Mouse (Mus musculus): Measurements from ENCODE around the gene Chfr. TPM values are rescaled to one million over a fixed set of nuclear protein-coding genes. Genes with fewer than 3 reads are reported as not detected.
A peak's percentile ranks its signal among the peaks of the same experiment; 100 is the strongest.

The Chfr gene
- 32.7 and 40.2 TPM in 2 replicates for total RNA-seq (2012; rRNA removed)

- no peak for TF ChIP-seq ZC3H11A (IDR thresholded peaks at IDR 0.05; ENCODE audit: borderline replicate concordance, low read depth, low read length)
- TF ChIP-seq MAFK (IDR thresholded peaks at IDR 0.05; ENCODE audit: insufficient read depth, low read depth, low read length): no peak
- no peak for TF ChIP-seq CHD2 (IDR thresholded peaks at IDR 0.05; ENCODE audit: low read depth, low read length)
- peak; percentile 86 for TF ChIP-seq HCFC1 (IDR thresholded peaks at IDR 0.05; ENCODE audit: borderline replicate concordance, insufficient read depth, low read length)
- TF ChIP-seq ZNF384 (IDR thresholded peaks at IDR 0.05; ENCODE audit: low read depth, low read length): peak; percentile 94
- DNase-seq (ENCODE audit: low read depth, low spot score): peak; percentile 96
- Histone ChIP-seq H3K9me3 (ENCODE audit: control insufficient read depth, insufficient read depth, low read depth, low read length) (peaks cover 32% of the 10 kb centered on the region), H3K36me3 (ENCODE audit: control insufficient read depth, insufficient read depth, low read length, poor library complexity, severe bottlenecking) (no peaks in the 10 kb centered on the region; the same call in none of the 2 replicates), H3K9ac (ENCODE audit: insufficient read depth, low read depth, low read length, poor library complexity, severe bottlenecking) (peak within 1 kb of the TSS; percentile 74), H3K4me1 (ENCODE audit: control insufficient read depth in 2 of 2, insufficient read depth in 2 of 2, low read length in 2 of 2, poor library complexity in 1 of 2) (no peaks in the 10 kb centered on the region; a peak in 1 of 4 replicates), H3K27ac (ENCODE audit: insufficient read depth, low read depth, low read length, poor library complexity, severe bottlenecking) (no peak within 1 kb of the TSS), H3K4me3 (ENCODE audit: insufficient read depth in 1 of 2, low read depth in 1 of 2, low read length in 2 of 2, poor library complexity in 1 of 2, severe bottlenecking in 1 of 2) (peak within 1 kb of the TSS; percentile 91 to 93)
- in situ Hi-C loops (cut with MboI; ENCODE audit: low sequenced_read_pairs in 2 of 2, unreplicated experiment in 2 of 2): no loop called here
Measured at GRCm38 (mm10) chr5:110135293-110136086, at the start of gene Chfr. Chfr (plus strand) TSS chr5:110135842.

GRCm38 (mm10) chr5:110086161-110086866 is 49.3 kb upstream of the Chfr start:
- in situ Hi-C loops (cut with MboI; ENCODE audit: low sequenced_read_pairs in 2 of 2, unreplicated experiment in 2 of 2): no loop called here
- TF ChIP-seq HCFC1 (IDR thresholded peaks at IDR 0.05; ENCODE audit: borderline replicate concordance, insufficient read depth, low read length): no peak
- TF ChIP-seq ZNF384 (IDR thresholded peaks at IDR 0.05; ENCODE audit: low read depth, low read length): no peak
- TF ChIP-seq CHD2 (IDR thresholded peaks at IDR 0.05; ENCODE audit: low read depth, low read length): no peak
- peak; percentile 93 for TF ChIP-seq MAFK (IDR thresholded peaks at IDR 0.05; ENCODE audit: insufficient read depth, low read depth, low read length)
- peak overlapping the region; percentile 88 for H3K9ac ChIP-seq (ENCODE audit: insufficient read depth, low read depth, low read length, poor library complexity, severe bottlenecking)
- H3K4me3 ChIP-seq (ENCODE audit: insufficient read depth in 1 of 2, low read depth in 1 of 2, low read length in 2 of 2, poor library complexity in 1 of 2, severe bottlenecking in 1 of 2): peak overlapping the region; percentile 85 to 94
- H3K4me1 ChIP-seq (ENCODE audit: control insufficient read depth in 2 of 2, insufficient read depth in 2 of 2, low read length in 2 of 2, poor library complexity in 1 of 2): peaks cover 0 to 4% of the 10 kb centered on the region in 2 experiments; a peak in 1 of 4 replicates
- no peaks in the 10 kb centered on the region for H3K36me3 ChIP-seq (ENCODE audit: control insufficient read depth, insufficient read depth, low read length, poor library complexity, severe bottlenecking)
- peak; percentile 80 for DNase-seq (ENCODE audit: low read depth, low spot score)
- H3K27ac ChIP-seq (ENCODE audit: insufficient read depth, low read depth, low read length, poor library complexity, severe bottlenecking): peak overlapping the region; percentile 83
- no peaks in the 10 kb centered on the region for H3K9me3 ChIP-seq (ENCODE audit: control insufficient read depth, insufficient read depth, low read depth, low read length)

GRCm38 (mm10) chr5:110091546-110091945 is 44.1 kb upstream of the Chfr start:
- Histone ChIP-seq H3K27ac (ENCODE audit: insufficient read depth, low read depth, low read length, poor library complexity, severe bottlenecking) (no peak overlapping the region), H3K9ac (ENCODE audit: insufficient read depth, low read depth, low read length, poor library complexity, severe bottlenecking) (no peak overlapping the region), H3K9me3 (ENCODE audit: control insufficient read depth, insufficient read depth, low read depth, low read length) (no peaks in the 10 kb centered on the region), H3K4me1 (ENCODE audit: control insufficient read depth in 2 of 2, insufficient read depth in 2 of 2, low read length in 2 of 2, poor library complexity in 1 of 2) (peaks cover 0 to 4% of the 10 kb centered on the region in 2 experiments; a peak in 3 of 4 replicates), H3K36me3 (ENCODE audit: control insufficient read depth, insufficient read depth, low read length, poor library complexity, severe bottlenecking) (no peaks in the 10 kb centered on the region), H3K4me3 (ENCODE audit: insufficient read depth in 1 of 2, low read depth in 1 of 2, low read length in 2 of 2, poor library complexity in 1 of 2, severe bottlenecking in 1 of 2) (no peak overlapping the region)
- in situ Hi-C loops (cut with MboI; ENCODE audit: low sequenced_read_pairs in 2 of 2, unreplicated experiment in 2 of 2): no loop called here
- DNase-seq (ENCODE audit: low read depth, low spot score): no peak
- no peak for TF ChIP-seq ZNF384 (IDR thresholded peaks at IDR 0.05; ENCODE audit: low read depth, low read length)
- no peak for TF ChIP-seq CHD2 (IDR thresholded peaks at IDR 0.05; ENCODE audit: low read depth, low read length)
- TF ChIP-seq MAFK (IDR thresholded peaks at IDR 0.05; ENCODE audit: insufficient read depth, low read depth, low read length): no peak
- TF ChIP-seq ZC3H11A (IDR thresholded peaks at IDR 0.05; ENCODE audit: borderline replicate concordance, low read depth, low read length): no peak
- no peak for TF ChIP-seq HCFC1 (IDR thresholded peaks at IDR 0.05; ENCODE audit: borderline replicate concordance, insufficient read depth, low read length)

- Histone ChIP-seq H3K4me3 (ENCODE audit: insufficient read depth in 1 of 2, low read depth in 1 of 2, low read length in 2 of 2, poor library complexity in 1 of 2, severe bottlenecking in 1 of 2) (peak within 1 kb of the TSS; percentile 67 to 88), H3K9me3 (ENCODE audit: control insufficient read depth, insufficient read depth, low read depth, low read length) (no peaks in the 10 kb centered on the region), H3K4me1 (ENCODE audit: control insufficient read depth in 2 of 2, insufficient read depth in 2 of 2, low read length in 2 of 2, poor library complexity in 1 of 2) (peaks cover 9 to 15% of the 10 kb centered on the region in 2 experiments), H3K27ac (ENCODE audit: insufficient read depth, low read depth, low read length, poor library complexity, severe bottlenecking) (peak within 1 kb of the TSS; percentile 32; the same call in 1 of the 2 replicates), H3K9ac (ENCODE audit: insufficient read depth, low read depth, low read length, poor library complexity, severe bottlenecking) (peak within 1 kb of the TSS; percentile 86), H3K36me3 (ENCODE audit: control insufficient read depth, insufficient read depth, low read length, poor library complexity, severe bottlenecking) (no peaks in the 10 kb centered on the region)
- in situ Hi-C loops (cut with MboI; ENCODE audit: low sequenced_read_pairs in 2 of 2, unreplicated experiment in 2 of 2): no loop called here
- peak; percentile 86 for DNase-seq (ENCODE audit: low read depth, low spot score)
- TF ChIP-seq CHD2 (IDR thresholded peaks at IDR 0.05; ENCODE audit: low read depth, low read length): peak; percentile 75
- no peak for TF ChIP-seq MAFK (IDR thresholded peaks at IDR 0.05; ENCODE audit: insufficient read depth, low read depth, low read length)
- 0 out of 2 replicates have a peak, but pooled peaks have one; percentile 45 for TF ChIP-seq HCFC1 (IDR thresholded peaks at IDR 0.05; ENCODE audit: borderline replicate concordance, insufficient read depth, low read length)
- no peak for TF ChIP-seq ZC3H11A (IDR thresholded peaks at IDR 0.05; ENCODE audit: borderline replicate concordance, low read depth, low read length)
Measured at GRCm38 (mm10) chr5:110094030-110094846, 41.4 kb upstream of the Chfr start, which contains the start of gene Gm35315. Gm35315 (minus strand) TSS chr5:110094420.
